Mouse (Mus musculus): ENCODE results near the gene Dock4.

DNA sequence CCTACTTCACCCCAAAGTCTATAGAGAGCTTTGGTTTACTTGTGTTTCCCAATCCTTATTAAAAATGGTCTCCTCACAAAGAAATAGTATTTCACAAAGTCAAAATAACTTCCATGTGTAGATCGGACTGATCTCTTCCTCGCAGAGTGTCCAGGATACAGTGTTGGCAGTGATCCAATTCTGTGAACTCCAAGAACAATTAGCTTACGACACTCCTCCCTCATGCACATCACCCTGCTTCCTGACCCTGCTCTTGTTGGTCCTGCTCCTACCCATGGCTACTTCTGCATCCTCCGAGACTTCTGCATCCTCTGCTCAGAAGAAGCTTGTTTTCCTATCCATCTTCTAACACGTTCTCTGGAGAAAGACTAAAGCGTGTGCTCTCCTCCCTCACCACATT lies 213.9 kb downstream of the Dock4 start:
- no peak for TF ChIP-seq CTCF (IDR thresholded peaks at IDR 0.05; ENCODE audit: control insufficient read depth, insufficient read depth, low read length)
- TF ChIP-seq POLR2A (IDR thresholded peaks at IDR 0.05; ENCODE audit: borderline replicate concordance, control insufficient read depth, low read depth, low read length): no peak

Measured in bone marrow, adult 2 months (tissue).